Mouse (Mus musculus): ENCODE measurements around the gene Ang. TPM values are rescaled to one million over a fixed set of nuclear protein-coding genes. Genes with fewer than 3 reads are reported as not detected.

The Ang gene
- total and polyA plus RNA-seq, 3 experiments, result 0.44 to 2.2 (median 1.2) TPM

- dilution Hi-C loops (cut with MboI; ENCODE audit: extremely low pct_ligation_motif_present, extremely low pct_unique_long_range_greater_than_20kb, low sequenced_read_pairs) (no loop called here), in situ Hi-C loops (cut with MboI; ENCODE audit: low pct_ligation_motif_present, low pct_unique_long_range_greater_than_20kb, low sequenced_read_pairs) (no loop called here)
- peaks cover 0 to 28% of the 10 kb centered on the region in 2 experiments; a peak in 2 of 4 replicates for H3K4me1 ChIP-seq (ENCODE audit: control insufficient read depth in 1 of 2, insufficient read depth in 2 of 2)
- peaks cover 2% of the 10 kb centered on the region for H3K27me3 ChIP-seq (replicated peaks)
- TF ChIP-seq KAT2A (IDR thresholded peaks at IDR 0.05; ENCODE audit: insufficient replicate concordance, low read length), result 0 out of 2 replicates have a peak, but pooled peaks have one; percentile 4
- TF ChIP-seq ZNF384 (IDR thresholded peaks at IDR 0.05; ENCODE audit: low read depth, low read length), result no peak
- no peak for TF ChIP-seq JUND (conservative IDR thresholded peaks at IDR 0.05; ENCODE audit: low read depth, low read length)
- peak; percentile 94 for TF ChIP-seq MAFK (IDR thresholded peaks at IDR 0.05; ENCODE audit: insufficient replicate concordance, low read length)
- peak; percentile 77; the same call in 1 of the 2 replicates for TF ChIP-seq SIN3A (IDR thresholded peaks at IDR 0.05; ENCODE audit: low read length)
- peak; percentile 96 for TF ChIP-seq ELF1 (IDR thresholded peaks at IDR 0.05; ENCODE audit: low read depth, low read length)
- peak; percentile 19; the same call in 1 of the 2 replicates for TF ChIP-seq HCFC1 (IDR thresholded peaks at IDR 0.05; ENCODE audit: low read depth, low read length)
- peak; percentile 53 for TF ChIP-seq NRF1 (IDR thresholded peaks at IDR 0.05; ENCODE audit: low read depth, low read length)
- no peak for TF ChIP-seq GABPA (IDR thresholded peaks at IDR 0.05; ENCODE audit: insufficient replicate concordance, low read depth, low read length)
- 0 out of 2 replicates have a peak, but pooled peaks have one; percentile 35 for TF ChIP-seq E2F4 (IDR thresholded peaks at IDR 0.05; ENCODE audit: insufficient replicate concordance, low read depth, low read length)
- TF ChIP-seq TBP (conservative IDR thresholded peaks at IDR 0.05; ENCODE audit: low read depth, low read length), result peak; percentile 100
- H3K36me3 ChIP-seq (replicated peaks in 1 of 2; ENCODE audit: control insufficient read depth in 1 of 2, insufficient read depth in 1 of 2, low read length in 1 of 2), result no peaks in the 10 kb centered on the region
- DNase-seq (ENCODE audit: extremely low read depth), result peak; percentile 91
- peak overlapping the region; percentile 48 for H3K9ac ChIP-seq (ENCODE audit: insufficient read depth, low read depth)
- H3K79me2 ChIP-seq (replicated peaks; ENCODE audit: control insufficient read depth, extremely low read depth, insufficient read depth, poor library complexity, severe bottlenecking), result no peaks in the 10 kb centered on the region
- peak overlapping the region; percentile 93 for H3K4me2 ChIP-seq (ENCODE audit: insufficient read depth, low read depth, poor library complexity, severe bottlenecking)
- H3K9me3 ChIP-seq (replicated peaks; ENCODE audit: low read length), result no peaks in the 10 kb centered on the region
- H3K4me3 ChIP-seq (replicated peaks in 1 of 3; ENCODE audit: low read depth in 2 of 3, low read length in 2 of 3, poor library complexity in 1 of 3), result peak overlapping the region; percentile 66 to 90 (median 88)
- peak overlapping the region; percentile 62 for H3K27ac ChIP-seq (ENCODE audit: insufficient read depth, low read depth)
Observed at GRCm38 (mm10) chr14:51088166-51088969, 2.6 kb upstream of the Ang start.

GRCm38 (mm10) chr14:51088970-51089673 is 1.8 kb upstream of the Ang start:
- no peaks in the 10 kb centered on the region for H3K9me3 ChIP-seq (replicated peaks; ENCODE audit: low read length)
- in situ Hi-C loops (cut with MboI; ENCODE audit: low pct_ligation_motif_present, low pct_unique_long_range_greater_than_20kb, low sequenced_read_pairs) (no loop called here), dilution Hi-C loops (cut with MboI; ENCODE audit: extremely low pct_ligation_motif_present, extremely low pct_unique_long_range_greater_than_20kb, low sequenced_read_pairs) (no loop called here)
- peak; percentile 98 for DNase-seq (ENCODE audit: extremely low read depth)
- H3K4me3 ChIP-seq (replicated peaks in 1 of 3; ENCODE audit: low read depth in 2 of 3, low read length in 2 of 3, poor library complexity in 1 of 3), result peak overlapping the region; percentile 66 to 94 (median 90)
- H3K4me1 ChIP-seq (ENCODE audit: control insufficient read depth in 1 of 2, insufficient read depth in 2 of 2), result peaks cover 2 to 28% of the 10 kb centered on the region in 2 experiments; a peak in 3 of 4 replicates
- no peaks in the 10 kb centered on the region for H3K36me3 ChIP-seq (replicated peaks in 1 of 2; ENCODE audit: control insufficient read depth in 1 of 2, insufficient read depth in 1 of 2, low read length in 1 of 2)
- H3K27me3 ChIP-seq (replicated peaks), result peaks cover 2% of the 10 kb centered on the region
- H3K4me2 ChIP-seq (ENCODE audit: insufficient read depth, low read depth, poor library complexity, severe bottlenecking), result peak overlapping the region; percentile 41
- peak overlapping the region; percentile 24 for H3K9ac ChIP-seq (ENCODE audit: insufficient read depth, low read depth)
- H3K79me2 ChIP-seq (replicated peaks; ENCODE audit: control insufficient read depth, extremely low read depth, insufficient read depth, poor library complexity, severe bottlenecking), result no peaks in the 10 kb centered on the region
- peak overlapping the region; percentile 62 for H3K27ac ChIP-seq (ENCODE audit: insufficient read depth, low read depth)
- peak; percentile 73; the same call in 1 of the 2 replicates for TF ChIP-seq MYC (IDR thresholded peaks at IDR 0.05; ENCODE audit: low read depth, low read length)
- no peak for TF ChIP-seq POLR2A (IDR thresholded peaks at IDR 0.05; ENCODE audit: low read depth, low read length)
- no peak for TF ChIP-seq SMC3 (IDR thresholded peaks at IDR 0.05; ENCODE audit: low read depth, low read length)
- peak; percentile 54; the same call in 1 of the 2 replicates for TF ChIP-seq CHD2 (IDR thresholded peaks at IDR 0.05; ENCODE audit: low read length)
- TF ChIP-seq RCOR1 (conservative IDR thresholded peaks at IDR 0.05; ENCODE audit: low read depth, low read length), result peak; percentile 68; the same call in 1 of the 2 replicates
- no peak for TF ChIP-seq ZC3H11A (IDR thresholded peaks at IDR 0.05; ENCODE audit: low read depth, low read length)
- TF ChIP-seq JUN (IDR thresholded peaks at IDR 0.05; ENCODE audit: insufficient read depth, low read depth, low read length), result no peak
- TF ChIP-seq NRF1 (IDR thresholded peaks at IDR 0.05; ENCODE audit: low read depth, low read length), result peak; percentile 75
- no peak for TF ChIP-seq ZKSCAN1 (IDR thresholded peaks at IDR 0.05; ENCODE audit: borderline replicate concordance, low read depth, low read length)
- TF ChIP-seq BHLHE40 (IDR thresholded peaks at IDR 0.05; ENCODE audit: low read depth, low read length), result peak; percentile 43
- peak; percentile 69; the same call in 1 of the 2 replicates for TF ChIP-seq MXI1 (IDR thresholded peaks at IDR 0.05; ENCODE audit: low read depth, low read length)
- no peak for TF ChIP-seq ZMIZ1 (IDR thresholded peaks at IDR 0.05; ENCODE audit: low read depth, low read length)
- peak; percentile 98 for TF ChIP-seq MAFK (IDR thresholded peaks at IDR 0.05; ENCODE audit: insufficient replicate concordance, low read length)
- TF ChIP-seq CHD1 (IDR thresholded peaks at IDR 0.05; ENCODE audit: low read depth, low read length), result no peak
- 0 out of 2 replicates have a peak, but pooled peaks have one; percentile 17 for TF ChIP-seq ZNF384 (IDR thresholded peaks at IDR 0.05; ENCODE audit: low read depth, low read length)
- TF ChIP-seq NELFE (IDR thresholded peaks at IDR 0.05; ENCODE audit: low read depth, low read length), result no peak
- TF ChIP-seq USF1 (IDR thresholded peaks at IDR 0.05; ENCODE audit: low read depth, low read length), result no peak
- TF ChIP-seq TBP (conservative IDR thresholded peaks at IDR 0.05; ENCODE audit: low read depth, low read length), result peak; percentile 100
- TF ChIP-seq TCF12 (IDR thresholded peaks at IDR 0.05; ENCODE audit: low read depth, low read length), result 0 out of 2 replicates have a peak, but pooled peaks have one; percentile 28
- TF ChIP-seq JUND (conservative IDR thresholded peaks at IDR 0.05; ENCODE audit: low read depth, low read length), result no peak
- TF ChIP-seq UBTF (IDR thresholded peaks at IDR 0.05; ENCODE audit: low read depth, low read length), result peak; percentile 78; the same call in 1 of the 2 replicates
- TF ChIP-seq GABPA (IDR thresholded peaks at IDR 0.05; ENCODE audit: insufficient replicate concordance, low read depth, low read length), result no peak

Measured in CH12.LX (cell line).